Mouse (Mus musculus): Measurements from ENCODE around the gene Ebf3.

Gene Ebf3

DNA sequence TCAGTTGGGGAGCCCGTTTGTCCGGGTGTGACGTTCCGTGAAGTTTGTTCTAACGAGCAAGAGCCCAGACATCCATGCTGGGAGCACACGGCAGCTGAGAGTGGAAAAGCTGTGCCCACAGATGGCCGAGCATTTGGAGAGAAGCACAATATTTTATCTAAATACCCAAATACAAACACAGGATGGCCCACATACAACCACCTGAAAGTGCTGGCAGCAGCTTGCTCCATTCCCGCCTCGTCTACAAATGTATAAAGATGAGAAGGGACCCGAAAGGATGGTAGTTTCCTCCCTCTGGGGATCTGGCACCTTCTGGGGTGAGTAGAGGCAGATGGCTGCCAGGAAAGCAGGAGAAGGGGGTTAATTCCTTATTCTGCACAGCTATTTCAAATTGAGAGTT, 42.0 kb downstream of the Ebf3 start:
- no peak for DNase-seq

DNA sequence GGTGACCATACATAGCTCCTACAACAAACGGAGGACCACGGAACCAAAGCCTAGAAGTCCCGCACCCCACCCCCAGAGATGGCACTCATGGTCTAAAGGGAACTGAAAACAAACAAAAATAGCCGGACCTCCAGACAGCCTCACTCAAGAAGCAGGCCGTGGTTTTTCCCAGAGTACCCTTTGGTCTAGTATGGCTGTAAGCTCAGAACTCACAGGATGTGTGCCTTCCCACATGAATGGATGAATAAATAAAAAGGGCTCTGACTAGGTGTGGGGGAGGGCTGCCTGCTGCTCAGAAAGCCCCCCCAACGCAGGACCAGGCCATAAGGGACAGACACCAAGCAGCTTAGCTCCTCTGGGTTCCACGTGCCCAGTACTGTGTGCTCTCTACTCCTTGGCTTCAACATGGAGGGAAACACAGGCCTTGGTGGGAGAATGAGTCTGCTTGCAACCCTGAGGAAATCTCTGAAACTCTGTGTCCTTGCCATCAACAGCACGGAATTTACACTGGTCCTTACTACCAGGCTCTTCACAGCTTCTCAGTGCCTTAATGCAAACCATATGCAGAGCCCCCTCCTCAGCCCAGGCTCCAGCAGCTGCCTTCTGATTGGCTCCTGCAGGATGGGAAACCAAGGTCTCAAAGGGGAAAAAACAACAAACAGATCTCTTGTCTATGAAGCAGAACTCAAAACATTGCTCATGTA, 45.6 kb downstream of the Ebf3 start:
- DNase-seq = no peak

DNA sequence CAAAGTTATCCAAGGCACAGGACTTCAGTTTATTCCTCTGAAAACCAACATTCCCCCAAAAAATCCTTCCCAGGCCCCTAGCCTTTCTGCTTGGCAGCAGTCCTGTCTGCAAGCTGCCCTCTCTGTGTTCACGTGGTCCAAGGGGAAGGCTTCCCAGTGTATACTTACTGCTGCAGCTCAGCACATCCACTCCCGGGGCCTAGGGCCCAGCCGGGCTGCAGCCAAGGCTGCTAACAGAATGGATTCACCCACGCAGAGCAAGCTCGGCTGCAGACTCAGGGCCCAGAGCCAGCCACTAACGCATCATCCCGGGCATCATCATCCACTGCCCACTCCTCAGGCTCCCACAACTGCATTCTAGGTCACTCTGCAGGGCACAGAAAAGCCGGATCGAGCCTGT, 46.8 kb downstream of the Ebf3 start:
- DNase-seq = peak; percentile 59 to 80

DNA sequence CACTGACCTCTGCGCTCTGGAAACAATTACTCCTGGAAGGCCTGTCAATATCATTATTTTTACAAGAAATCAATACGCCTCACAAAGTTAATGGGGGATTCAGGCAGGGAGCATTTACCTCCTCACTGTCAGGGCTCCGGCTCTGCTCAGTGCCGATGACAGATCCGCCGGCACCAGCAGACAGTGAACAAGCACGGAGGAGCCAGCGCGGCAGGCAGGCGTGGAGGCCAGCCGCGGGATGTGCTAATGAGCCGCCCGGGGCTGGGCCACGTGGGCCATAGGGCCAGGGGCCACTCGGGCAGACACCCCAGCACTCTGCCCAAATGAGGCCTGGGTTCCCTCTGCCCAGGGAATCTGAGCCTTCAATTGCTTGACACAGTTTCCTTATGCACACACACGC, 47.7 kb downstream of the Ebf3 start:
- peak in 1 of 2 experiments; percentile 40 for DNase-seq

DNA sequence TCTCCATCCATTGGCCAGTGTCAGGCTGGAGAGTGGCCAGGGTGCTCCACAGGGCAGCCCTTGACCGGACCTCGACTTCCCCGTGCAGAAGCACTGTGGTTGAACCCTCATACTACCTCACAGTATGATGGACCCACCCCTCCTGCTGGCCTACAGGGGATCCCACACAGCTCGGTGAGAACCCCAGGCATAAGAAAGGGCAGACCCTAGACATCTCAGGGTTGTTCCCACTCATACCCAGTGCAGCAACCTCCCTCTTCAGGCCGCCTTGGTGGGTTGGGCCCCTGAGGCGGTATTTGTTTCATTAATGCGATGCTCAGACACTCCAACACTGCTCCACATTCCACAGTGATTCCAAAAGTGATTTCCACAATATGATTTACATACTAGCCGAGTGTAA, 51.9 kb downstream of the Ebf3 start:
- DNase-seq = no peak

DNA sequence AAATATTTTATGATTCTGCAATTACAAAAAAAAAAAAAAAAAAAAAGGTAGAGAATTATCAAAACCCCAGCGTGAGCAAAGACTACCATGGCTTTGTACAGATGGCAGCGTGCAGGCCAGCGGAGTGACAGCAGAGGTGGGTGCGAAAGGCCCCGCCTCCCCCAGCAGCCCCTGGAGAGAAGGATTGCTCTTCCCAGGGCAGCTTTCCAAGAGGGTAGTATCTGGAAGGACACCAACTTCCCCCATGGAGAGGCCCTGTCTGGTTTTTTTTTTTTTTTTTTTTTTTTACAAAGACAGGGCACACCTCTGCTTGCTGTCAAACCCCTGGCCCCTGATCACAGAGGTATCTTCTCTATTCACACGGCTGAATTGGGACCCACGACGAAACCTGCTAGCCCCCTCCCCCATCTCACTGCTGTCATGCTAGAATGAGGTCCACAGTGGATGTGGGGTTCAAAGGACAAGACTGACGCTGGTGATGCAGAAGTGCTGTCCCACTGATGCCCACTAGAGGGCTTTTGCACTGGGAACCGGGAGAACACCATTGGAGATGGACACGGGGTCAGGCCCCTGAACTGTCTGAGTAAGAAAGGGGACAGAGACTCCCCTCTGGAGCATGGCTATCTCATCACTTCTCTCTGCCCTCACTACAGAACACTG, 67.9 kb downstream of the Ebf3 start:
- DNase-seq = peak; percentile 91 to 92

DNA sequence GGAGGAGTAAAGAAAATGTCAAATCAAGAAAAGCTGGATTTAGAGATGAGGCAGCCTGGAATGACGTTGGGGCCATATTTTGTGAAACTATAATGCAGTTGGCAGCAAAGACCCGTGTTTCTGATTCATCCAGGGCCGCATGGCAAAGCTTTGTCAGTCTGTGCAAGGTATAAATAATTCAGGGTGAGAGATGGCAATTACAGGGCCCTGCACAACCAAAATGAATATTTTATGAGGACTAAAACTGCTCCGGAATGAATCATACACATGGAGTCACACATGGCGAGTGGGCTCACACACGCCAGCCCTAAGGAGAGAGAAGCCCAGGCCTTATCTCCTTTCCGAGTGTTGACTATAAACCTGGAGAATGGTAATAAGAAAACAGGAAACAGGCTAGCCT, 69.4 kb downstream of the Ebf3 start:
- no peak for DNase-seq

DNA sequence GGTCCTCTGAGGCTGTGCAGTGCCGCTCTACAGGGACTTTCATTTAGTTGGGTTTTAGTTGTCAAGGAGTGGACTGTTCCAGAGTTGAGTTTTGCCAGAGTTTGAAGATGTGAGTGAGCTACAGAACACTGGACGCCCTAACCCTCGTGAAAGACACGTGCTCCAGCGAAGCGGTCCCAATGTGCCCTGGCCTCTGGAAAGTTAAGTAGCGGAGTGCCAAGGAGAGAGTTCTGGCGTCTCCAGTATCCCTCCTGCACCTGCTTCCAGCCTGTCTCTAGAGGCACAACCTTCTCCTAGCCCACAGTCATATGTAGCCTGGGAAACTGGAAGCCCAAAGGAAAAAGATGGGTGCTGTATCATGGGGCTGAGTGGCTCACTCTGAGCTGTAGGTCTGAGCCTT, 73.8 kb downstream of the Ebf3 start:
- DNase-seq = no peak

DNA sequence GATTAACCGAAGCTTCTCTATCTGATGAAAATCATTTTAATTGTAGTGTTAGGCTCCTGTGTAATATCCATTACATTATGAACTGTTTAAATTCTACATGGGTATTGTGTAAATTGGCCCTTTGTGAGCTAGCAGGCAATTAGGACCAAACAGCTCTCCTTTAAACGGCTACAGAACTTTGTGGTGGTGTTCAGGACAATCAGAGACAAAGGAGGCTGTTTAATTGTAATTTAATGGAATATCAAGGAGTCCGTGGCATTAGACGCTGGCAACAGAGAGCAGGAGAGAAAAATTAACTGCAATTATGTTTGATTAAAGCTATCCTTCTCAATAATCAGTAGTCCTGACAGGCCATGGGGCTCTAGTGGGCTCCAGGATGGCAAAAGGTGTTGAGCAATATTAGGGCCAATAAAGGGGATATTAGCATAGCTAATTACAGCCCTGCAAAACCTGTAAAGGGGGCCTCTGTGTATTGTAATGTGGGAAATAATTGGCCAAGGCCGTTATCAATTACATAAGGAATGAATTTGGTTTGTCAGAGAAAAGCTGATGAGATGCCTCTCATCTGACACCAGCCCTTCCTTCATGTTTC, 74.6 kb downstream of the Ebf3 start:
- no peak for DNase-seq

DNA sequence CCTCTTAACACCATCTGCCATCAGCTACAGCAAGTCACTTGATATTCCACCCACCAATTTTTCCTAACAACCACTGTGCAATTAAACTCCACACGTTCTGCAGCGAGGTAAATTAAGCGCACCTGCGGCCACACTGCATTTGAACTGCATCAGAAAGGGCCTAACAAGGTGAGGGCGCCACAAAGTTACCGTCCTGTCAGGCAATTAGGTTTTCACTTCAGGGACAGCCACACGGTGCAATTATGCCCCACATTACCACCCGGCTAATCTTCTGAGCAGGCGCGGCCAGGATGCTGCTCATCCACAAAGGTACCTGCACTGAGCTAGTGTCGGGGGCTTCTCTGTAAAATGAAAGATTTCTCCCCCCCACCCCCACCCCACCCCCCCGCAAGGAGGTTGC, 76.8 kb downstream of the Ebf3 start:
- DNase-seq = no peak

DNA sequence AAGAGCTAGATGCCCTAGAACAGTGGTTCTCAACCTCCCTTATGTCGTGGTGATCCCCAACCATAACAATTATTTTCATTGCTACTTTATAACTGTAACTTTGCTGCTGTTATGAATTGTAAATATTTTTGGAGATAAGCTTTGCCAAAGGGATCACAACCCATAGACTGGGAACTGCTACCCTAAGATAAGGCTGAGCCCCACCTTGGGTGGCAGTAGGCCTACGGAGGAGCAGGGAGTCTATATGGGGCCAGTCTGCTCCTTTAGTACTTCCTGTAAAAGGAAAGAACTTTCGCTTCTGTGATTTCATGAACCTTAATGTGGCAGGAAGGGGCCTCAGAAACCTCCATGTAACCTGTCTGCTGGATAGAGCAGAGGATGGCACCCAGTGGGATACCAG, 90.4 kb downstream of the Ebf3 start:
- no peak for DNase-seq

DNA sequence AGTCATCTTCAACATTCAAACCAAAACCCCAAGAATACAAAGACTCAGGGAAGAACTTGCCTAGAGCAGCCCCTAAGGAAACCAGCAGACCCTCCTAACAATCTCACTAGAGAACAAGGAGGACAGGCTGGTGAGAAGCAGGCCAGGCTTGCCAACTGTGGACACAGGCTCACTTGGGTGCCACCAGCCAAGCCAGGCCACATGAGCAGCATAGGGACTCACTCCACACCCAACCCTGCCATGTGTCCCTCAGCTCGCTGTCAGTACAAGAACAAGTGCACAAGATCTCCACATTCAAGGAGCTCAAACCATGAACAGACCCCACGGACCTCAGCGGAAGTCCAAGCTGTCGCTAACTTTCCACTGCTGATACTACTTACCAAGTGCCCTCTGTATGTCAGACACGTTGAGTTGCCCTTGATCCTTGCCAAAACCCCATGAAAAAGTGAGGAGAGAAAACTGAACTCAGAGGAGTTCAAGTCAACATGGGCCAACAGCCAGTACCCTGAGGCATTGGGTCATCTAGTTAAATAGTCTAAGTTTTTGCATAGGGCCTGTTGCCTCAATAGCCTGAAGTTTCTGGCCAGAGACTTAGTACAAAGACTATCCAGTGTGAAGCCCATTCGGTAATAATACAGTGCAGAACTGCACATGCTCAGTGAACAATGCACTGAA, 91.3 kb downstream of the Ebf3 start:
- DNase-seq = no peak

DNA sequence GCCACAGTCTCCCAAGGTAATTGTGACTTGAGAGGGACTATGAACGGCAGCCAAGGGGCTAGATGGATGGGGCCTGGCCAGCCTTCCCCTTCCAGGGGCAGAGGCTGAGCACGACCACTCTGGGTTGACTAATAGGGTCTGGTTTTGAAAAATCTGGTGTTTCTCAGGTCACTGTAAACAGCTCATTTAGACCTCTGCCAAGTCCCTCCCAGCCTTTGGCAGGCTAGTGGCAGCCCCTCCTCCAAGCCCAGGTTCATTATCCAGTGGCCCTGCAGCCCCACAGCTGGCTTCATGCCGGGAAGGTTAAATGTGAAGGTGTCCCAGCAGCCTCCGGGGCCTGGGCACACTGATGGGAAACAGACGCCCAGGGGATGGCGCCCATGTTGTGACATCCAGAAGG, 92.6 kb downstream of the Ebf3 start:
- peak; percentile 83 to 90 for DNase-seq

DNA sequence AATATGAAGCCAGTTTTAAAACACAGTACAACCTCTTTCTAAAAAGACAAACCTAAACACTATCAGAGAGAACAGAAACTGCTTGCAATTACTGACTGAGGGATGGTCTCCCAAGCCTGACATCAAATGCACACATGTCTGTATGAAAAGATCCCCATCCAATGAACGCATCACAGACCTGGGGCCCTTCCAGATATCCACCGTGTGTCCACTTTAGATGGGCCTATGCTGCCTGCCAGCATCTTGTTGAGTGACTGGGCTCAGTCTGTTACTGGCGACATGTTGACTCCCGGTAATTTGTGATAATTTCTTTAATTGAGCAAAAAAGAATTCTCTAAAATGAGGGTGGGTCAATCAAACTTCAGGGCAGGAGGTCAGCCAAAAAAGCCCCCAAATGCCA, 93.8 kb downstream of the Ebf3 start:
- DNase-seq = peak; percentile 78 to 88

DNA sequence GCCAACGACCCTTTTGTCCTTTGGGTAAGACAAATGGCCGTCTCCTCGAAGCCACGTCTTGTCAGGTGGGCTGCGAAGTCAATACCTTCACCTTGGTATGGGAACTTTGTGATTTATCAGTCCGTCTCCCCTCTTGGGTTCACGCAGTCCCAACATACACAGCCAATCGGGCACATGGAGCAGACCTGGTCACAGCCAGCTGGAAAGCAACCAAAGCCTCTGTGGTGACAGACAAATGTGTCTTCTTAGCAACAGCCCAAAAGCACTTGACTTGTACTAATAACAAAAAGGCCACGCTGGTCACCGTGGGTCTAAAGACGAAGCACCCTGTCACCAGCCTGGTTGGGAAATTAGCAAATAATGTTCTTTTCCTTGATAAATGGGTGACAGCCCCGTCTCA, 95.5 kb downstream of the Ebf3 start:
- DNase-seq = peak; percentile 78 to 83

DNA sequence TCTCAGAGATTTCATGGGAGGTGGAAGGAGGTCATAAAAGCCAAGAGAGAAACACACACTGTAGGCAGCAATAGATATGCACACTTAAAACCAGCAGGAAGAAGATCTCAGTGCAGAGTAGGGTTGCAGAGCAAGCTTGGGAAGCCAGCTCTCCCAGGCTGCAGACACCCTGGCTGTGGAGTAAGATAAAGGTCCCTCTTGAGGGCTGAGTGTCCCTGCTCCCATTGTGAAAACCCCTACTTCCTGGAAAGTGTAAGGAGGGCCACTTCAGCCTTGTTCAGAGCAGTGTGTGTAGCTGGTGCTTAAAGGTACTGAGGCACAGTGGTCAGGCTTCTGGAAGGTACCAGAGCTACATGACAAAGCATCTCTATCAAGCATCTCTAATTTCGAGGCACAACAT, 100.8 kb downstream of the Ebf3 start:
- no peak for DNase-seq

DNA sequence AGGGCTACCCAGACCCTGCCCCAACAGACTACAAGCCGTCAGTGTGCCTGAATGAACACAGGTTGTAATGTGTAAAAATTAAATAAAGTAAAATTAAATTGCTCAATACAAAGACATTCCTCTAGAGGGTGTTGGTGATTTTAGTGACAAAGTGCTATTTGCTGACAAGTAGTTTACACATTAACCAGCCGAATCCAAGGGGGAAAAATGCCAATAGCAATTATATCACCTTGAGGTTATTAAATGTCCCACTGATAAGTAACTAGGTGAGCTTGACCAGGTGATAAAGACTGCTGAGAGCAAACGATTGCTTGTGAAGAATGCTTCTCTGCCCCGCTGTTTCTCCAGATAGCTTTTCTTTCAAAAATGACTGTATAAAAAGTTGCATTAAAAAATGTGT, 102.9 kb downstream of the Ebf3 start:
- DNase-seq = no peak

DNA sequence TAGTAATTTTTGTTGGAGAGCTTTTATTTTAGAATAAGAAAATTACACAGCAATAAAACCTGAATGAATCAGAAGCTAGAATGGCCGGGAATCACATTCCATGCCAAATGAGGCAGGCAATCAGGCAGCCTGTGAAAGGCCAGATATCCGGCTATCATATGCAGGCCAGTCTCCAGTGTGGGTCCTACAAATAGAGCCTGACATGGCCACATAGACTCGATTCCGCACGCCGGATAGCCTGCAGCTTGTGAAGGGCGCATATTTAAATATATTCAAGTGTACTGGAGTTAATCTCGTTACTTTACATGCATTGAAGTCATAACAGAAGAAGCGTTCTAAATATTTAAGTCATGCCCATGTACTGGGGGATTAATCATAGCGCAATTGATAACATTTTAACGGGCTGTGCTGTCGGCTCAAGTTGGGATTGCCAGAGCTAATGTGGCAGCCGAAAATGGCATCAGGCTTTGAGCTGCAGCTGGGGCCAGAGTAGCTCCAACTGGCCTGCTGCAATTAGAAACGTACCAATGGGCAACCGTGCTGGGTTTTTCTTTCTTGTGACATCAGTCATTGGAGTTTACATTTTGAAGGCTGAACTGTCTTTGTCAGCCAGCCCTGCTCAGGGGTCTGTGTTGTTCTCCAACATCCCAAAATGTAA, 104.4 kb downstream of the Ebf3 start:
- DNase-seq = no peak

DNA sequence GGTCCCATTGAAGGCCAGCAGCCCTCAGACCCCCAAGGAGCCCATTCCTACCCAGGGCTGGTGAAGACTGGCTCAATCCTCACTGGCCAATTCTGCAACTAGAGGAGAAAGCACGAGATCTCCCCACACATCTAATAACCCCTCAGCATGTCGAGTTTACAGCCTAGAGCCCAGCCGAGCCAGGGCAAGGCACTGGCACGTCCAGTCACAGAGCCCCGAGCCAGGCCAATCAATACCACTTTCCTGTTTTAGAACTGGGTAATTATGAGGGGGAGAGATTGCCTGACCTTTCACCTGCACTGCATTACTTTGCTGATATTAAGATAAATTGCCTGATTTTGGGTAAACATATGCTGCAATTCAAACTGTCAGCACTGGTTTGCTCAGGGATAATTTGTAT, 105.7 kb downstream of the Ebf3 start:
- DNase-seq = no peak

DNA sequence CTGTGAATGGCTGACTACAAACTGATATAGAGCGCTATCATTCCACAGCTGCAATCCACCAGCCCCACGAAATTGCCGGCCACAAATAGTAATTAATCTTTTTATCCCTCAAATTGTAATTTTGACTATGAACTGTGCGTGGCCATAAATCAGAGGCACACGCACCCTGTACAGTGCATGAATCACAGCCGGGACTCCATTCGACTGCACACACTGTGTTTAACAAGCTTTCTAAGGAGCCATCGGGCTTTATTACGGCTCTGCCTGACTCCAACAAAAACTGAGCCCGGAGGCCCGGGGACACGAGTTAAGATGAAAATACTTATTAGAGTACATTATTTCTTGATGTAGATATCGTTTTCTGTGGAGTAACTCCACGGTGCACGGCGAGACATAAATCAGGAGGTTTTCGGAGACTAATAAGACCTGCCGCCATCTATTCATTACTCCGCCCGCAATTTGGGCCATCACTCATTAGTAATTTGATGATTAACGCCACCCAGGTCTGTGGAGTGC, 107.4 kb downstream of the Ebf3 start:
- DNase-seq = no peak

DNA sequence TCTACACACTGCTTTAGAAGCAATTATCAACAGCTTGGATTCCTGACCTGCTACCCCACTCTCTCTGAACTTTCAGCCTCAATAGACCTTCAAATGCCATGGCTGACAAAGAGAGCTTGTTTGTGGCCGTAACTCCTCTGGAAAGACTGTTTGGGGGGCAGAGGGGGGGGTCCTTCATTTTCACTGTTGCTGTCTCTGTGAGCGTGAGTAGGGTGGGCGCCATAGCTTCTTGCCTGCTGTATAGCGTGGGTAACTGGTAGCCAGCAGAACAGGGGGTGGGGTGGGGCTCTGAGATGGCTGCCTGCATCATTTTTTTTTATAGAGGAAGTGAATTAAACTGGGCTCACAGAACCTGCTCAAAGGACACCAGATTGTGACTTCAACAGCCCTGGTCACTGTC, 114.7 kb downstream of the Ebf3 start:
- DNase-seq = no peak

DNA sequence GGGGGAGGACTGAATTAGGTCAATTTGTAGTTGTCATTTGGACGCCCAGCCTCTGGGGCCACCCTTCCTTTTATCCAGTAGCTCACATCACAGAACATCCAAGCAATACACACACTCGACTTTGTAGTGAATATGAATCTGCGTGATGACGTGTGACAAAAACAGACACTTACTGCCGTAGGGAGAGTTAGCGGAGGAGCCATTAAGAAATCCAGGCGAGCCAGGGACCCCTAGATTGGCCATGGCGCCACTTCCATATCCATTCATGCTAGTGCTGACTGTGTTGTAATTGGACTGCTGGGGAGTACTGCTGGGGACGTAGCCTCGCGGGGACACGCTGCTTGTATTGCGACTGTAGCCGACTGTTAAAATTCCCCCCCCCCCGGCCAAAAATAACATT, 115.3 kb downstream of the Ebf3 start:
- no peak for DNase-seq

Data from cerebellum, postnatal 10 days (tissue).